Mouse (Mus musculus) gastrocnemius, postnatal 36 days (tissue): ENCODE measurements around the gene Tmem266. TPM values are rescaled to one million over a fixed set of nuclear protein-coding genes. Genes with fewer than 3 reads are reported as not detected.

Source experiments
- DNase-seq, 2 experiments: peaks; one replicate each; pipeline ENCODE4 v3.0.0; 2022
- intact Hi-C: fragments of 180-260 bp; cut with DNase I; formaldehyde crosslinking; loops from one replicate; pipeline ENCODE4 v1.15.1; 2025
- total RNA-seq, 2 experiments: library from RNA; stranded (reverse); gene quantifications; 2 replicates each; pipeline ENCODE4 v1.2.3; 2021

Tmem266 gene
- total RNA-seq, 2 experiments from 2014 or later = 1.2 to 1.7 TPM

DNA sequence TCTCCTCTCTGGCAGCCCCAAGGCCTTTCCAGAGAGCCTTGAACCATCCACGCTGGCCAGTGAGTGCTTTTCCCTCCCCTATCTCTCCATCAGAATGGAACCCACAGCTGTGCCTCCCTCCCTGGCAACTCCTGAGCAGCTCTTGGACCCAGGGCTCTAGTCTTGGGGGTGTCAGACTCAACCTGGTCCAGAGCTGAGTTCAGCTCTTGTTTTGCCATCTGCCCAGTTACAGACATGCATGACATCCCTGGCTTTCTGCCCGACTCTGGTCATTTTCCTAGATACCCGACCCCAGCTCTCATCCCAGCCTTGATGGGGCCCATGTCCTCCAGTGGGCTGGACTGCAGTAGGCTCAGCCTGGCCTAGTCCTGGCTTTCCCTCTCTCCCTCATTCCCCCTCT lies 111.7 kb downstream of the Tmem266 start:
- intact Hi-C loops = no loop called here

DNA sequence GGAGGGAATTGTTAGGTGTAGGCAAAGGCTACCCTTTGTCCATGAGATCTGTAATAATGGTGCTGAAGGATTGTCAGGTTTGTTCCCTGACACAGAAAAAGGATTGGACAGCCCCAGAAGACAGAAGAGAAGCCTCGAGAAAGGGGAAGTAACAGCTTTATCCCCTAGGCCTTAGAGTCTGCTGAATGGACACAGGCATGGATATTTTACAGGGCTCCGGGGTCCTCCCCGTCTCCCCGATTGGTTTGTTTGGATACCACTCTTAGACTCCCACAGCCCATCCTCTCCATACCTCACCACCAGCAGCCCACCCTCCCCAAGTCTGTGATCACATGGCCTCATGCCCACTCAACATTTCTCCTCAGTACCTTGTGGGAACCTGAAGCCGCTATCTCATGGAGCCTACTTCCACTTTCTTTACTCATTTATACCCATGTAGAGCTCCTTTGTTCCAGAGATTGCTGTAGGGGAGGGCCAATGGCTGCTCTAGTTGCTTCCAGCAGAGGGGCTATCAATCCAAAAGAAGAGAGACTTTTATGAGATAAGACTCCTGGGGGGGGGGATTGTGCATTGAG lies 112.6 kb downstream of the Tmem266 start:
- no peak for DNase-seq
- intact Hi-C loops = no loop called here

More for the DNA sequence above, 111.7 kb downstream of the Tmem266 start:
- no peak for DNase-seq

DNA sequence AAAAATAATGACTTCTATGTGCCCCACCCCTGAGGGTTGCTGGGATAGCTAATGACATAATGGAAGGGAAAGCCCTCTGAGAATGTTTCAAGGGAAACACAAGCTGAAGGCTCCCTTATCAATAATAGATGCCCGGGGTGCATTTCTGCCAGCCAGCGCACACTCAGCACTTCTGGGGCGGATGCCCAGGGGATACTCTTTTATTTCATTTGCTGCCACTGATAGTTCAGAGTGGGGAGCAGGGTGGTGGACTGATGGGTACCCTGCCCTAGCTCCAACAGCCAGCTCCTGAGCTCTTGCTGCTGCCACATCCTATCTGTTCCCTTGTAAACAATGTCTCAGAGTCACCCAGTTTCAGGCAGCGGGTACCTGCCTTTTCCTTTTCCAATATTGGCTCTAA lies 120.8 kb downstream of the Tmem266 start:
- intact Hi-C loops = no loop called here
- DNase-seq = no peak

DNA sequence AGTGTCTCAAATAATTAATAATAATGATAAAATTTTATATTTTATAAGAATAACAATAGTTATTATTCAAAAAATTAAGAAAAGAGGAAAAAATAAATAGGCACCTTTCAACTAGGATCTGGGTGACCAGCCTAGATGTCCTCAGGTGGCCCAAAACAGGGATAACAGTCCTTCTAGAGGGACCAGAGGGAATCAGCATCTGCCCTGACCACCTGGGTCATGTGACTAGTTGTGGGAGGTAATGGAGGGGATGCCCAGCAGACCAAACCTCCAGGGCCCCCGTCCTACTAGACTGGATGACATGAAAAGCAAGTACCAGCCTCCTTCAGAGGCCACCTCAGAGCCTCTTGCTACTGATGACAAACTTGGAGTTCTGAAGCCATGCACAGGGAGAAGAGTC lies 122.4 kb downstream of the Tmem266 start:
- DNase-seq = no peak
- intact Hi-C loops = no loop called here

DNA sequence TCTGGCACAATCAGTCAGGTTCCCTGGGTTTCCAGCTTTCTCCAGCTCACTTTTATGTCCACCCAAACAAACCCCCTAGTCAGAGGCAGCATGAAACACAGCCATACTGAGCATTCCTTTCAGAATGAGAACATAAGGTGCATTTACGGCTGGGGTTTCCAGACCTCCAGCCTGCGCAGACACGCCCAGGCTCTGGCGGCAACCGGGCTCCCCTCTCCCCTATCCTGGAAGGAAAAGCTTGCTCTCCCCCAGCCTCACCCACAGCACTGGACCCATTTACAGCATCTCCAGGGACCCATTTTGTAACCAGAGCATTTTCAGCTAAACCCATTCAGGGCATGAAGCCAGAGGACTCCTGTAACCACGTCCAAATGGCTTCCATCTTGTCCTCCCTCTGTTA lies 123.3 kb downstream of the Tmem266 start:
- intact Hi-C loops = no loop called here
- DNase-seq = no peak

DNA sequence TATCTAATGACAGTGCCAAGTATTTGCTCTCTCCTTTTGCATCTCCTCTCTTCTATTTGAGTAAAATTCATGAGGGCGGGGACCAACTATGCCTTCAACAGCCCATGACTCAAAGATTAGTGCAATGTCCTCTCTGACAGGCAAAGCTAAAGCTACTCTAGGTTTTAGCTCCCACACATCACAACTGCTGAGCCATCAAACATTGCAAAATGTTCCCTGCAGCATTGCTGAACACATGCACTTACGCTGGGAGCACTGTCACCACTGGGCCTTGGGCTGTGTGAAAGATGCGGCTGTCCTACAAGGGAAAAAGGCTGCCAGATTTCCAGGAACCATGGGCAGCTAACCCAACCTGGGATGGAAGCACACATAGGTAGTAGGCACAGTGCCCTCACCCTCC lies 124.7 kb downstream of the Tmem266 start:
- intact Hi-C loops = no loop called here
- DNase-seq = no peak

DNA sequence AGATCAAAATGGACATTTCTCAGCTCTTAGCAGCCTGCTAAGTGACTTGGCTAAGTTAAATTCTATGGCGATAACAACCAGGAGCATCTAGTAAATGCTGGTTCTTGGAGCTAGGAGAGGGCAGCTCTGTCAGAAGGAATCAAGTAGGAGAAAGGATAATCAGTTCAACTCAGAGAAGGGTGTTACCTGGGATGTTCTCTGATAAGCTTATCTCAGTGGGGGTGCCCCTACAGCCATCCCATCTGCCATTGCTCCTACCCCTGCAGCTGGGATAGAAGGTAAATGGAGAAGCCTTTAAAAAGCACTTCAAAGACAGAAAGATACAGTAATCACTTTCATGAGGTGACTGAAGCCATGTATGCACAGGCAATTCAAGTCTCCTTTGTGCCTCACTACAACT lies 126.2 kb downstream of the Tmem266 start:
- intact Hi-C loops = no loop called here
- DNase-seq = no peak

DNA sequence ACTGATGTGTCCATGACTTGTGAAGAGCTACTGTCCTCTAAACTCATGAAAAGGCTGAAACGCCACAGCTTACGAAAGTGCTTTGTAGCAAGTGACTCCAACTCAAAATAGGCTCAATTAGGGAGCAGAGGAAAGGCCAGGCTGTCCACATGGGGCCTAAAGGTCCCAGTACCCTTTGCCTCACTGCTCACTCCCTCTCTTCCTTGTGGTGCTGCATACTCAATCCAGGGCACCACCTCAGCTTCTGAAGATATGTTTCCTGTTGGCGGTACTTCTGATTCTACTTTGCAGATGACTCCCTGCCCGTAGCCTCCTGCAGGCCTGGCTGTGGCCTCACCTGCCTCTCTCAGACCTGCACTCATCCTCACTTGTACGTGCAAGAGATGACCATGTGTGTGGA lies 126.7 kb downstream of the Tmem266 start:
- intact Hi-C loops = no loop called here
- no peak for DNase-seq

DNA sequence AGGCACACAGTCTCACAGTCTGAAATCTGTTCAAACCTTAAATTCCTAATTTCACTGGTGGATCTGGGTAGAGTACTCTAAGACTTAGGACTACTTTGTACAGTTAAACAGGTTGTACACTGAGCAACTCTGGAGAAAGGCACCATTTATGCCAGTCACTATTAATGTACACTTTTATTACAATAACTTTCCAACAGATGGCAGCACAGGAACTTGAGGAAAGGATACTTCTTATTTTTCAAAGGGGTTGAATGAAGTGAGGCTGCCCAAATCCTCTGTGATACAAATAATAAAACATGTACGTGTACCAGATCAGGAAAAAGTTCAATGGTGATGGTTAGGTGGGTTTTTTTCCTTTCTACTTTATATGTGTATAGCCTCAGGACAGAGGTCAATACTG lies 141.7 kb downstream of the Tmem266 start:
- no peak for DNase-seq
- intact Hi-C loops = loop anchor here (5.0 kb wide), 1 partner anchor 69 kb away; the partner anchor contains the start of gene Isl2

DNA sequence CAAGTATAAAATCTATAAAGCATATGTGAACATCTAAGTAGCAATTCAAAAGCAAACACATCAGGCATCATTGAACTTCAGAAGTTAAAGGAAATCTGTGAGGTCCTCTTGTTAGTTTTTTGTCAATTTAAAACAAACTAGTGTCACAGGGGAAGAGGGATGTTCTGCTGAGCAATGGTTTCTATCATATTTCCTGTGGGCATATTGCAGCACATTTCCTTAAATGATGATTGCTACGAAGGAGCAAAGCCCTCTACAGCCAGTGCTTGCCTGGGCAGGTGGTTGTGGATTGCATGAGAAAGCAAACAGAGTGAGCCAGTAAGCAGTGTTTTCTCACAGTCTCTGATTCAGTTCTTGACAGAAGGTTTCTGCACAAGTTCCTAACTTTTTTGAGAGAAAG lies 149.4 kb downstream of the Tmem266 start:
- intact Hi-C loops = no loop called here
- no peak for DNase-seq

DNA sequence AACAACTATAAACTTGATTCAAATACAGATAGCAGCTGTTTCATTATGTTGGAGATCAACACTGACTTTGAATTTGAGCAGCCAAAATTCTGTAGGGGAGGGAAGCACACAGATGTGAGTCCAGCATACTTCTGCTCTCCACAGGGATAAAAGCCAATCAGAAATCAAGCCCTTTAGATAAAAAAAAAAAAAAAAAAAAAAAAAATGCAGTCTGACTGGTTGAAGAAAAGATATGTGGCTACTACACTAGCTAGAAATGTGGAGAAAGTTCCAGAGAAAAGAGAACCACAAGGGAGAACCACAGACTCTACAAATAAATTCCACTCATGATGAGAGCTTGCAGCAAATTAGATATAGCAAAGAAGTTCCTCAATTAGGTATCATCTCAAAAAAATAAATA lies 152.0 kb downstream of the Tmem266 start:
- intact Hi-C loops = no loop called here
- DNase-seq = no peak

DNA sequence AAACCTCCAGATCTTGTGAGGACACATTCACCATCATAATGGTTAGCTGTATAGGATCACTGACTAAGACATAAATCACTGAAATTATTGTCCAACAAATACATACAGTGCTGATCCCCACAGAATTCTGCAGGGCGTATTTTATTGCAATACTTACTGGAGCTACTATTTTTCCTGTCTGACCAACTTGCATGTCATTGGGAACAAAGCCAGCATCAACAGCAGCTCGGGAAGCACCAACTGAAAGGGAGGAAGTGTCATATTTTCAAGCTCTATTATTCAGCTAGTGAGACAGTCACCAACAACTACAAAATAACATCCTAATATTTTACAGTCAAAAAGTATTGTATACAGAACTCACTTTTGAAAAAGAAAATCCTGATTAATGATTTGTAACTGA lies 155.4 kb downstream of the Tmem266 start:
- intact Hi-C loops = no loop called here
- no peak for DNase-seq

Other genes starting within 250 kb of the Tmem266 start
- 10 to 100 TPM; 30.2 to 33.4 TPM for gene Ube2q2, start 178.1 kb upstream of the Tmem266 start, total RNA-seq
- 10 to 100 TPM; 18.0 to 18.8 TPM for gene Fbxo22, start 118.0 kb upstream of the Tmem266 start, total RNA-seq
- under 1 TPM; 0.51 to 0.67 TPM for gene Nrg4, start 69 bp upstream of the Tmem266 start, total RNA-seq
- gene Etfa, start 185.3 kb downstream of the Tmem266 start, total RNA-seq = 100 to 1,000 TPM; 213 to 275 TPM
- not detected for gene Isl2, start 211.8 kb downstream of the Tmem266 start, total RNA-seq